Mouse (Mus musculus) testis, postnatal 10 days (tissue): ENCODE measurements around the gene Nphp1.

Experiments used
- DNase-seq: peaks from one replicate; pipeline ENCODE4 v3.0.0; 2021; ENCODE audit warnings: low spot score

Nphp1 gene

GRCm38 (mm10) chr2:127749376-127749775 is 39.3 kb downstream of the Nphp1 start:
- DNase-seq = no peak

GRCm38 (mm10) chr2:127748316-127748715 is 40.4 kb downstream of the Nphp1 start:
- DNase-seq = no peak

GRCm38 (mm10) chr2:127742637-127743036 is 46.1 kb downstream of the Nphp1 start:
- no peak for DNase-seq

GRCm38 (mm10) chr2:127740756-127741519 is 47.8 kb downstream of the Nphp1 start:
- no peak for DNase-seq

GRCm38 (mm10) chr2:127737885-127738284 is 50.8 kb downstream of the Nphp1 start:
- no peak for DNase-seq

GRCm38 (mm10) chr2:127736631-127737209 is 52.0 kb downstream of the Nphp1 start:
- DNase-seq = no peak

GRCm38 (mm10) chr2:127735512-127736145 is 53.1 kb downstream of the Nphp1 start:
- no peak for DNase-seq

GRCm38 (mm10) chr2:127734889-127735288 is 53.8 kb downstream of the Nphp1 start:
- no peak for DNase-seq

GRCm38 (mm10) chr2:127730301-127730997 is 58.2 kb downstream of the Nphp1 start:
- DNase-seq = no peak

GRCm38 (mm10) chr2:127729671-127730070 is 59.0 kb downstream of the Nphp1 start, which contains the start of gene Mall:
Gene Mall, minus strand, starts transcription at chr2:127729932.
- DNase-seq = no peak

GRCm38 (mm10) chr2:127728661-127729450 is 59.8 kb downstream of the Nphp1 start:
- peak; percentile 57 for DNase-seq

- no peak for DNase-seq
Measured at GRCm38 (mm10) chr2:127728146-127728545, 60.6 kb downstream of the Nphp1 start.

- DNase-seq = no peak
Measured at GRCm38 (mm10) chr2:127723193-127723592, 65.5 kb downstream of the Nphp1 start.

GRCm38 (mm10) chr2:127722176-127722892 is 66.4 kb downstream of the Nphp1 start:
- peak; percentile 71 for DNase-seq

- DNase-seq = no peak
Measured at GRCm38 (mm10) chr2:127718839-127719468, 69.7 kb downstream of the Nphp1 start.

- no peak for DNase-seq
Measured at GRCm38 (mm10) chr2:127714726-127715125, 74.0 kb downstream of the Nphp1 start.

- no peak for DNase-seq
Measured at GRCm38 (mm10) chr2:127708792-127709191, 79.9 kb downstream of the Nphp1 start.

- no peak for DNase-seq
Measured at GRCm38 (mm10) chr2:127708060-127708459, 80.6 kb downstream of the Nphp1 start.

GRCm38 (mm10) chr2:127705267-127705666 is 83.4 kb downstream of the Nphp1 start:
- no peak for DNase-seq
